Mouse (Mus musculus): ENCODE data around the gene Krt7.

- no peak for TF ChIP-seq CTCF (IDR thresholded peaks at IDR 0.05; ENCODE audit: borderline replicate concordance, extremely low read depth, insufficient read depth, insufficient read length)
- TF ChIP-seq POLR2A (IDR thresholded peaks at IDR 0.05; ENCODE audit: borderline replicate concordance, extremely low read depth, insufficient read depth, insufficient read length, poor library complexity, severe bottlenecking), result no peak
These were observed 3.2 kb downstream of the Krt7 start for GRCm38 (mm10) chr15:101413916-101414635.

All from brain, embryonic 14.5 days (tissue).